Mouse (Mus musculus): ENCODE results near the gene Ttc36. TPM values are rescaled to one million over a fixed set of nuclear protein-coding genes. Genes with fewer than 3 reads are reported as not detected.
A peak's percentile ranks its signal among the peaks of the same experiment; 100 is the strongest.
"Not testable (repeated sequence)": the region's sequence is repeated elsewhere in the genome, so short reads cannot be mapped to it uniquely, and the experiment has no call there.

Ttc36 gene
- polyA plus RNA-seq, 1 experiment from 2014 or later, result 0.22 TPM

DNA sequence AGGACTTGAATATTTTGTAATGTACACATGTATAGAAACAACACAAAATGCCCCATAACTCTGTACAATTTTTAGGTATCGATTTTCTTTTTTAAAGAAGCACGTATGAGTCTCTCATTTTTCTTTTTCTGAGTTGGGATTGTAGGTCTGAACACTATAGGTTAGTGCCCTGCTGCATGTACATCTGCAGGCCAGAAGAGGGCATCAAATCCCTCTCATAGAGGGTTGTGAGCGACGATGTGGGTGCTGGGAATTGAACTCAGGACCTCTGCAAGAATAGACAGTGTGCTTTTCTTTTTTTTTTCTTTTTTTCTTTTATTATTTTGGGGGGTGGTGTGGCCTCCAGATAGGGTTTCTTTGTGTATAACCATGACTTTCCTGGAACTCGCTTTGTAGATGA lies 31.5 kb downstream of the Ttc36 start:
- Histone ChIP-seq H3K36me3 (peaks cover 6% of the 10 kb centered on the region), H3K27ac (replicated peaks) (no peak overlapping the region), H3K9me3 (replicated peaks) (no peaks in the 10 kb centered on the region), H3K4me2 (no peak overlapping the region), H3K27me3 (replicated peaks) (no peaks in the 10 kb centered on the region), H3K4me1 (peaks cover 34% of the 10 kb centered on the region), H3K9ac (replicated peaks) (no peak overlapping the region), H3K4me3 (replicated peaks) (no peak overlapping the region)
- WGBS, result 93% methylated on average over 5 of the region's 5 CpGs
- no peak for ATAC-seq (ENCODE audit: low FRiP score)

DNA sequence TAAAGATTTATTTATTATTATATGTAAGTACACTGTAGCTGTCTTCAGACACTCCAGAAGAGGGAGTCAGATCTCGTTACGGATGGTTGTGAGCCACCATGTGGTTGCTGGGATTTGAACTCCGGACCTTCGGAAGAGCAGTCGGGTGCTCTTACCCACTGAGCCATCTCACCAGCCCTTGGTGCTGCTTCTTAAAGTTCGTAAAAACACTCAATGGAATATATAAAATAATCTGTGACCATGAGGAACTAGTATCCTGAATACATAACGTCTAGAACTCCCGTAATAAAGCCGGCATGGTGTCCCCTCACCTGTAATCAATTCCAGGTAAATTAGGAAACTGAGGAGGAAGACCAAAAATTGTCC lies 34.9 kb downstream of the Ttc36 start:
- Histone ChIP-seq H3K4me3 (replicated peaks) (peak overlapping the region; percentile 97), H3K4me1 (peaks cover 34% of the 10 kb centered on the region), H3K4me2 (peak overlapping the region; percentile 76), H3K27ac (replicated peaks) (peak overlapping the region; percentile 98)
- H3K9me3 ChIP-seq (replicated peaks); ATAC-seq (ENCODE audit: low FRiP score); H3K36me3 ChIP-seq; H3K27me3 ChIP-seq (replicated peaks); H3K9ac ChIP-seq (replicated peaks): not testable (repeated sequence)
- WGBS, result 45% methylated on average over 7 of the region's 9 CpGs

GRCm38 (mm10) chr9:44767101-44768028 lies 35.5 kb downstream of the Ttc36 start, which contains the start of the genes Arcn1 and Ift46:
Gene Arcn1, minus strand, starts transcription at chr9:44767845.
Gene Ift46, plus strand, starts transcription at chr9:44767908.
- no peaks in the 10 kb centered on the region for H3K36me3 ChIP-seq
- peak within 1 kb of the TSS; percentile 97 for H3K4me3 ChIP-seq (replicated peaks)
- H3K4me1 ChIP-seq, result peaks cover 33% of the 10 kb centered on the region
- H3K27me3 ChIP-seq (replicated peaks), result no peaks in the 10 kb centered on the region
- peak within 1 kb of the TSS; percentile 98 for H3K27ac ChIP-seq (replicated peaks)
- no peaks in the 10 kb centered on the region for H3K9me3 ChIP-seq (replicated peaks)
- ATAC-seq (ENCODE audit: low FRiP score), result peak; percentile 94
- peak within 1 kb of the TSS; percentile 97 for H3K9ac ChIP-seq (replicated peaks)
- WGBS, result under 1% methylated on average over 82 of the region's 82 CpGs
- H3K4me2 ChIP-seq, result peak within 1 kb of the TSS; percentile 76

DNA sequence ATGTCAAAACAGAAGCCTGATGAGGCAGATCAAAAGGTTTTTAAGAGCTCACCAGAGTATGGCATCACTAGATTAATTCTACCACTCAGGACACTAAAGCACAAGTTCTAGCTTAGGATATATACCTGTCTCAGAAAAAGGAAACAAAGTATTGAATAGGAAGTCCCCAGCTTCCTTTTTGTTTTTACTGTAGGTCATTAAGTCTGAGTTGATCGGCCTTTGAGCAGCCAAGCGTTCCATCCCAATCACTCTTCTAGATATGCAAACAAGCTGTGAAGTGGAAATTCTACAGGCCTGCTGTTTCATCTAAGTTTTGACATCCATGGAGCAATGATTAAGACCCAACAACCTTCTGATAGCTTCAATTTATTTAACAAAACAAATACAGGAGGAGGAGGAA lies 42.0 kb downstream of the Ttc36 start:
- Histone ChIP-seq H3K9me3 (replicated peaks) (no peaks in the 10 kb centered on the region), H3K27me3 (replicated peaks) (no peaks in the 10 kb centered on the region), H3K4me2 (no peak overlapping the region), H3K36me3 (peaks cover 19% of the 10 kb centered on the region), H3K4me3 (replicated peaks) (no peak overlapping the region), H3K9ac (replicated peaks) (no peak overlapping the region), H3K4me1 (peaks cover 20% of the 10 kb centered on the region), H3K27ac (replicated peaks) (no peak overlapping the region)
- WGBS, result 75% methylated on average over 2 of the region's 2 CpGs
- ATAC-seq (ENCODE audit: low FRiP score), result no peak

Other genes with a start within 250 kb of the Ttc36 start
- 0.26 TPM in 1 of 2 replicates, not detected in the other for gene Cxcr5, start 241.2 kb downstream of the Ttc36 start, polyA plus RNA-seq (2015; fragmentation: Nextera tagmentation; extraction: Ambion mirVana)
- 15.1 and 16.8 TPM in 2 replicates for gene Ddx6, start 198.2 kb downstream of the Ttc36 start, polyA plus RNA-seq (2015; fragmentation: Nextera tagmentation; extraction: Ambion mirVana)
- gene Treh, start 129.8 kb downstream of the Ttc36 start, polyA plus RNA-seq (2015; fragmentation: Nextera tagmentation; extraction: Ambion mirVana), result not detected in 2 replicates
- gene Phldb1, start 67.9 kb downstream of the Ttc36 start, polyA plus RNA-seq (2015; fragmentation: Nextera tagmentation; extraction: Ambion mirVana), result 30.2 and 36.1 TPM in 2 replicates
- gene Arcn1, start 35.2 kb downstream of the Ttc36 start, polyA plus RNA-seq (2015; fragmentation: Nextera tagmentation; extraction: Ambion mirVana), result 135 and 145 TPM in 2 replicates
- 133 and 136 TPM in 2 replicates for gene Ift46, start 35.2 kb downstream of the Ttc36 start, polyA plus RNA-seq (2015; fragmentation: Nextera tagmentation; extraction: Ambion mirVana)
- 25.8 and 28.9 TPM in 2 replicates for gene Tmem25, start 3.8 kb downstream of the Ttc36 start, polyA plus RNA-seq (2015; fragmentation: Nextera tagmentation; extraction: Ambion mirVana)
- gene Kmt2a, start 78.2 kb upstream of the Ttc36 start, polyA plus RNA-seq (2015; fragmentation: Nextera tagmentation; extraction: Ambion mirVana), result 20.3 and 23.3 TPM in 2 replicates
- gene Atp5l, start 117.7 kb upstream of the Ttc36 start, polyA plus RNA-seq (2015; fragmentation: Nextera tagmentation; extraction: Ambion mirVana), result 830 and 890 TPM in 2 replicates
- gene Ube4a, start 162.5 kb upstream of the Ttc36 start, polyA plus RNA-seq (2015; fragmentation: Nextera tagmentation; extraction: Ambion mirVana), result 31.8 and 34.2 TPM in 2 replicates
- gene Cd3g, start 177.4 kb upstream of the Ttc36 start, polyA plus RNA-seq (2015; fragmentation: Nextera tagmentation; extraction: Ambion mirVana), result 114 TPM in 1 of 2 replicates, not detected in the other
- 31.2 TPM in 1 of 2 replicates, not detected in the other for gene Cd3d, start 178.7 kb upstream of the Ttc36 start, polyA plus RNA-seq (2015; fragmentation: Nextera tagmentation; extraction: Ambion mirVana)
- gene Cd3e, start 206.6 kb upstream of the Ttc36 start, polyA plus RNA-seq (2015; fragmentation: Nextera tagmentation; extraction: Ambion mirVana), result 0.19 and 57.9 TPM in 2 replicates
- 0.77 and 8.6 TPM in 2 replicates for gene Mpzl2, start 236.7 kb upstream of the Ttc36 start, polyA plus RNA-seq (2015; fragmentation: Nextera tagmentation; extraction: Ambion mirVana)